Comparison of ENCODE assay signal across 1 mouse cellular context in genomic region chr6:86665076-86665475, GRCm38 (mm10).
TF ChIP-seq lines count a peak whose summit lies in the region.

No protein-coding gene starts in this region.

TF ChIP-seq in MEL, 35 proteins besides CTCF, POLR2A, EP300 and RAD21 (continued from another document):
- TF ChIP-seq ZNF384 (IDR thresholded peaks at IDR 0.05; ENCODE audit: low read depth, low read length) (peak; percentile 79), USF1 (IDR thresholded peaks at IDR 0.05; ENCODE audit: low read depth, low read length) (peak; percentile 81), USF2 (IDR thresholded peaks at IDR 0.05; ENCODE audit: borderline replicate concordance in 1 of 2, insufficient read depth in 1 of 2, low read depth in 1 of 2, low read length in 2 of 2) (peak in 1 of 2 experiments; percentile 37; a peak in 1 of 4 replicates), MAX (IDR thresholded peaks at IDR 0.05; ENCODE audit: low read length) (peak; percentile 95), POLR2AphosphoS2 (IDR thresholded peaks at IDR 0.05; ENCODE audit: low read length) (no peak)
